Mouse (Mus musculus) left cerebral cortex, postnatal 14 days (tissue): ENCODE results near the gene Ptprb. TPM values are rescaled to one million over a fixed set of nuclear protein-coding genes. Genes with fewer than 3 reads are reported as not detected.
A peak's percentile ranks its signal among the peaks of the same experiment; 100 is the strongest.

ENCODE experiments used
- DNase-seq, 2 experiments: peaks; one replicate each; pipeline ENCODE4 v3.0.0; 2021 to 2022; ENCODE audit warnings: low spot score in 2 of 2, mixed read lengths in 1 of 2
- intact Hi-C: fragments of 180-260 bp; cut with DNase I; formaldehyde crosslinking; loops from one replicate; pipeline ENCODE4 v1.15.1; 2025
- total RNA-seq, 2 experiments: library from RNA; stranded (reverse); gene quantifications; 2 replicates each; pipeline ENCODE4 v1.2.3; 2021

Ptprb gene
- total RNA-seq, 2 experiments from 2014 or later = 23.5 to 25.5 TPM

DNA sequence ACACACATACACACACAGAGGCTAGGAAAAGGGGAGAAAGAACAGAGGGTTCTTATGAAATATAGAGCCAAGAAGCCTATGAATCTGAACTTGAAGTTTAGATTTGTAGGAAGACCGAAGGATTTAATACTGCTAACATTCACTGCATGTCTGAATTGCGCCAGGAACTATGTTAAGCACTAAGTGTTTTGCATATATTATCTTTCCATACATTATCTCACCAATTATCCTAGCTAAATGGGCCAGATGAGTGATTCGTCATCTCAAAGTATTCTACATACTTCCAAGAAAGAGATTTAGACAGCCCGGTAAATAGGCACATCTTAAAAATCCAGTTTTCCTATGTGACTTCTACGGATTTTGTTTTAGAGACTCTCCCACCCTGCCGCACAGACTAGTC lies 129.7 kb downstream of the Ptprb start:
- intact Hi-C loops = loop anchor here (5.0 kb wide), 1 partner anchor 67 kb away; the partner anchor contains the start of gene Kcnmb4

DNA sequence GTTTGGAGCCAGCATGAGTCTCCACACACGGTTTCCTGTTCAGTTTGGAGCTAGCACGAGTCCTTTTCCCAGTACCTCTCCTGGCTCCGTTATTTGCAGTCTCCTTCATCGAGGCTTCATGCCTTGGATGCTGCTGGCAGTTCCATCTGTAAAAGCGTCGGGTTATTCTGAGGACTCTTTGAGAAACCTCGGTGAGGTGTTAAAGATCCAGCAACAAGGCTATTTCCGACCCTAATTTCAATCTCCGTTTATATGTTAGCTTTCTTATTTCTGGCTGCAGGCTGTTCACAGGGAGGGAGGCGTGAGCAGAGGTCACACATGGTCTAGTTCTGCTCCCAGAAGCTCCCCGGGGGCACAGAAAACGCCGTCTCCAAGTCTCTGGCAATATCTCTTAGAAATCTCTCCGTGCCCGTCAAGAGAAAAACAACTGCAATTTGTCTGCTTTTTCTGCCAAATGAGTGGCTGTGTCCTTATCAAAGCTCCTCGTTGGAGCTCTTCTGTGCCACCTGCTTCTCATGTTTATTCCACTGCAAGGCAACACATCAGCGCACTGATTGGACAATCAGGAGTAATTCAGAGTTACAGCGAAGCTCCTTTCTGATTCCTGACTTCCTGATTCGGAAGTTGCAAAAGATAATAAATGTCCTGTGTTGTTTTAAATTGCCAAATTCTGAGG lies 132.5 kb downstream of the Ptprb start:
- intact Hi-C loops = loop anchor here (5.0 kb wide), 1 partner anchor 64 kb away; the partner anchor contains the start of gene Kcnmb4
- peak in 1 of 2 experiments; percentile 38 for DNase-seq

More for the DNA sequence above, 129.7 kb downstream of the Ptprb start:
- peak in 1 of 2 experiments; percentile 44 for DNase-seq

GRCm38 (mm10) chr10:116410826-116411225 lies 135.5 kb downstream of the Ptprb start:
- intact Hi-C loops = no loop called here
- DNase-seq = no peak

- peak in 1 of 2 experiments; percentile 37 for DNase-seq
- intact Hi-C loops = no loop called here
Measured at GRCm38 (mm10) chr10:116416142-116416541, 140.8 kb downstream of the Ptprb start.

- no peak for DNase-seq
- intact Hi-C loops = no loop called here
Measured at GRCm38 (mm10) chr10:116416726-116417125, 141.4 kb downstream of the Ptprb start.

DNA sequence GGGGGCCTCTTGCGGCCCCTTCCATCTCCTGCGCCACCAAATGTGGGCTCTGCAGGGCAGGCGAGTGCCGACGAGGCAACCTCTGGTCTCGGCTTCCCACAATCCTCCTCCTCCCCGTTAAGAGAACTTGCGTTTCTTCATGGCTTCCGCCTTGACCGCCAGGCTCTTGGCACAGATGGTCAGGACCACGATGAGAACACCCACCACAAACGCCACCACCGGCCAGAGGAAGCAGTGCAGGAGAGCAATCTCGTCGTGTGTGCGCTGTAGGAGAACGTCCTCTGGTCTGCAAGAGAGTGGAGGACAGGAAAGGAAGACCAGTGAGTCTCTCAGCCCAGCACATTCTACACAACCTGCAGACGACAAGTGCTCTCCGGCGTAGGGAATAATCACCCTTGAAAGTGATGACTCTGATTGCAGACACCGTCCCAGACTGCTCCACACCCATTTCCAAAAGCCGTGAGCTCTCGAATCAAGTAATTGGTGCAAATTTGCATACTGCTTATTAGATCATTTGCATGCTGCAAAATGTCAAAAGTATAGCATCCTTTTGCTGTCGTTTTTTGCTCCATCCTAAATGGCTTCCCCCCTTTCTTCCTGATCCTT lies 142.9 kb downstream of the Ptprb start:
- intact Hi-C loops = no loop called here
- no peak for DNase-seq

DNA sequence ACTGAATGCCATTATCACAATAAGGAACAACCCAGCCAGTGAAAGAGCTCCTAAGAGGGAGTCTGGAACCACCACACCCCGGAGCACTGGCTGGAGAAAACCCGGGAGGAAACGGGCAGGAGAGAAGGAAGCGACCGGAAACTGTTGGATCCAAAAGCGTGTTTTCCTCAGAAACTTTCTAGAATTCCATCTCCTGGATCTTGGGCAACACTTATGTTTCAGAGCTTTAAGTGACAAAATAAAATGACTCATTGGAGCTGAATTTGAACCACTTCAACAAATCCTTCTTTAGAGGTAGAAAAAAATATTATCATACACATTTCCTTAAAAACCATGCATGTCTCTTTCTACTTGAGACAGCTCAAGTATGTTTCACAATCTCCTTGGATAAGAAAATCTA lies 145.7 kb downstream of the Ptprb start:
- DNase-seq = no peak
- intact Hi-C loops = no loop called here

DNA sequence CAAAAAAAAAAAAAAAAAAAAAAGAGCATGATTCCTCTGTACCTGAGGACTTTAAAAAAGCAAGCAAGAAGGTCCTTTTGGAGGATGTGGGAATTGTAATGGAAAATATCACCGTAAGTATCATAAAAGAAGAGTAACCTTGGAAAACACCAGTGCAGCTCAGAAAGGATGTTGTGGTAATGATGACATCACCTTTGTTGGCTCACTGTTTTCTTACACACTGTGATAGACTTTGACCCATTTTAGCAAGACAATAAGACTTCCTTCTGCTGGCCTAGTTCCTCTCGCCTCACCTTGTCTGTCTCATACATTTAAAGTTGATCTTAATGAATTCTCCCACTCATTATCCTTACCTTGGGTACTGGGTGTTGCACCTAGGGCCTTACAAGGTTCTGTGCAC lies 147.2 kb downstream of the Ptprb start:
- no peak for DNase-seq
- intact Hi-C loops = no loop called here

GRCm38 (mm10) chr10:116424921-116425320 lies 149.6 kb downstream of the Ptprb start:
- intact Hi-C loops = no loop called here
- DNase-seq = no peak

GRCm38 (mm10) chr10:116426176-116426575 lies 150.9 kb downstream of the Ptprb start:
- DNase-seq = no peak
- intact Hi-C loops = no loop called here

- intact Hi-C loops = no loop called here
- peak; percentile 81 to 92 for DNase-seq
Measured at GRCm38 (mm10) chr10:116428026-116428780, 152.9 kb downstream of the Ptprb start.

DNA sequence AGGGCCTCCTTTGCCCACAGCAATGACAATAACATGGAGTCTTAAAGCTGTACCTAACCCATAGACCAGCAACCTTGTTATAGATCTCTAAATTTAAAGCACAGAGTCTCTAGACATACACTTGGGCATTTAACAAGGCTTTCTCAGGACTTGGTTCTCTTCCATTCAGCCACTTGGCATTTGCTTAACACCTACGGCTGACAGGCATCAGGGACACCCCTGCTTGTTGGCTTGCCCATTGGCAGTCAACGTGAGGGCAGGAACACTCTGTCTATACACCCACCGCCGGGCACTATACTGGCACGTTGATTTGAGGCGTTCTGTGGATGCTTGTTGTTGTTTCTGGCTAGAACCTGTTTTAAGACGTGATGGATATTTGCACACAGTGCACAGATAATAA lies 157.1 kb downstream of the Ptprb start:
- intact Hi-C loops = no loop called here
- DNase-seq = no peak

DNA sequence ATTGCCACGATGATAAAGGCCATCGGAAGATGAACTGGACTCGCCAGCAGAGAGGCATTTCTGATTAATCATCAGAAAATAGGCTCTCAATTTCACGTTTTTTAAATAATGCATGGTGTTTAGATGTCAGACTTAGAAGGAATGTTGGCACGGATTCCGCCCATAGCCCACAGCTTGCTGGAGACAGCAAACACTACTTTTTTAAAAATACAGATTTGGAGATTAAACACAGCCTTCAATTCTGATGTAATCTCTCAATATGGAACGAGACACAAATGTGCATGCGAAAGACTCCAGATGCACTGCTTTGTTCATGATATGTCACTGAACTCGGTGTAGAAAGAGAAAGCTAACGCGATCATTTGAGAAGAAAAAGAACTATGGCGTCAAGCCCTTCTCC lies 160.1 kb downstream of the Ptprb start:
- intact Hi-C loops = no loop called here
- peak; percentile 29 to 52 for DNase-seq

Other genes starting within 250 kb of the Ptprb start
- not detected for gene 4933416C03Rik, start 161.6 kb upstream of the Ptprb start, total RNA-seq
- 100 to 1,000 TPM; 112 to 114 TPM for gene Kcnmb4, start 198.4 kb downstream of the Ptprb start, total RNA-seq